Mouse (Mus musculus) kidney, embryonic 14.5 days (tissue): ENCODE results near the gene Otud7a. TPM values are rescaled to one million over a fixed set of nuclear protein-coding genes. Genes with fewer than 3 reads are reported as not detected.

Source experiments
- ATAC-seq: fragments of 200-750 bp; cut with Nextera tagmentation; 2 replicates; pipeline ENCODE4 v1.8.0; 2017; ENCODE audit warnings: moderate number of reproducible peaks, mild to moderate bottlenecking, moderate TSS enrichment, moderate library complexity; ENCODE audit not compliant: low FRiP score, low TSS enrichment
- H3K27ac ChIP-seq: fragments of 300-500 bp; sonication (generic); 2 replicates; pipeline ENCODE4 v1.5.1; 2014; ENCODE audit warnings: low read depth, mild to moderate bottlenecking, low read length, moderate library complexity, mixed read lengths
- H3K27me3 ChIP-seq: fragments of 300-500 bp; sonication (generic); 2 replicates; pipeline ENCODE4 v1.6.1; 2014; ENCODE audit warnings: mild to moderate bottlenecking, low read length; ENCODE audit not compliant: control insufficient read depth, insufficient read depth
- H3K36me3 ChIP-seq: fragments of 300-500 bp; sonication (generic); 2 replicates; pipeline ENCODE4 v1.6.1; 2014; ENCODE audit warnings: low read length, mixed read lengths; ENCODE audit not compliant: control insufficient read depth, insufficient read depth
- H3K4me1 ChIP-seq: fragments of 300-500 bp; sonication (generic); 2 replicates; pipeline ENCODE4 v1.6.1; 2014; ENCODE audit warnings: low read length, mixed read lengths; ENCODE audit not compliant: control insufficient read depth, insufficient read depth
- H3K4me2 ChIP-seq: fragments of 300-500 bp; sonication (generic); replicated peaks from 2 replicates; pipeline ENCODE4 v1.6.1; 2014; ENCODE audit warnings: low read depth, mild to moderate bottlenecking, low read length
- H3K4me3 ChIP-seq: fragments of 300-500 bp; sonication (generic); 2 replicates; pipeline ENCODE4 v1.5.1; 2014; ENCODE audit warnings: mild to moderate bottlenecking, low read length
- H3K9ac ChIP-seq: fragments of 300-500 bp; sonication (generic); 2 replicates; pipeline ENCODE4 v1.6.1; 2014; ENCODE audit warnings: low read depth, mild to moderate bottlenecking, low read length, moderate library complexity
- H3K9me3 ChIP-seq: fragments of 300-500 bp; sonication (generic); 2 replicates; pipeline ENCODE4 v1.6.1; 2016; ENCODE audit warnings: low read length; ENCODE audit not compliant: control insufficient read depth
- WGBS: fragments of 180-500 bp; shearing (Covaris S2); extraction: QIAGEN DNeasy Blood & Tissue Kit; methylation state at CpG from one replicate; pipeline ENCODE4 v1.1.7; 2014; 5-methylcytosine and 5-hydroxymethylcytosine counted together
- polyA plus RNA-seq: library from polyadenylated mRNA; unstranded; fragments of >200 nt; fragmentation: Nextera tagmentation; extraction: Ambion mirVana; gene quantifications from 2 replicates; pipeline ENCODE4 v1.2.1, GENCODE M21; 2014

Otud7a gene
- polyA plus RNA-seq, 1 experiment from 2014 or later, result 0.31 TPM

- no peak overlapping the region for H3K9ac ChIP-seq
- H3K27ac ChIP-seq, result no peak overlapping the region
- WGBS, result 61% methylated on average over 2 of the region's 2 CpGs
- no peak overlapping the region for H3K4me3 ChIP-seq
- no peaks in the 10 kb centered on the region for H3K9me3 ChIP-seq
- no peak overlapping the region for H3K4me2 ChIP-seq
- no peaks in the 10 kb centered on the region for H3K36me3 ChIP-seq
- ATAC-seq, result no peak
- no peaks in the 10 kb centered on the region for H3K4me1 ChIP-seq
- no peaks in the 10 kb centered on the region for H3K27me3 ChIP-seq
Observed at GRCm38 (mm10) chr7:63590305-63590704, 145.8 kb downstream of the Otud7a start.

DNA sequence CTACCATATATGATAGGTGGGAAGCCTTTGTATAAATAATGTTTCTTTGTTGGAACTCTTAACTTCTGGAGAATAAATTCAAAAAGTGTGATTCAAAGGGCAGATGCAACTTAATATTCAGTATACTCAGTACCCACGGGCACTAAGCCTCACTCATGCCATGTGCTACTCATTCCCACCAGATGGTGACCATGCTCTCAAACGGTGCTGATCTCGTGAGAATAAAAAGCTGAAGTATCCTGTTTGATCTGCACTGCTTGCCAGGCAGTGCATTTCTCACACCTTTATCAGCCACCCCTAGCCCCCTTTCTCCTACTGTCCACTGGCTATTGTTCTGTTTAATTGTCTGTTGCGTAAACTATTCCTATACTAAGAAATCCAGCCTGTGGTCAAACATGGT is 146.8 kb downstream of the Otud7a start:
- no peak overlapping the region for H3K4me2 ChIP-seq
- WGBS, result 72% methylated on average over 4 of the region's 4 CpGs
- no peak overlapping the region for H3K27ac ChIP-seq
- no peak overlapping the region for H3K4me3 ChIP-seq
- H3K9me3 ChIP-seq, result no peaks in the 10 kb centered on the region
- no peaks in the 10 kb centered on the region for H3K27me3 ChIP-seq
- ATAC-seq, result no peak
- no peaks in the 10 kb centered on the region for H3K4me1 ChIP-seq
- no peaks in the 10 kb centered on the region for H3K36me3 ChIP-seq
- no peak overlapping the region for H3K9ac ChIP-seq

DNA sequence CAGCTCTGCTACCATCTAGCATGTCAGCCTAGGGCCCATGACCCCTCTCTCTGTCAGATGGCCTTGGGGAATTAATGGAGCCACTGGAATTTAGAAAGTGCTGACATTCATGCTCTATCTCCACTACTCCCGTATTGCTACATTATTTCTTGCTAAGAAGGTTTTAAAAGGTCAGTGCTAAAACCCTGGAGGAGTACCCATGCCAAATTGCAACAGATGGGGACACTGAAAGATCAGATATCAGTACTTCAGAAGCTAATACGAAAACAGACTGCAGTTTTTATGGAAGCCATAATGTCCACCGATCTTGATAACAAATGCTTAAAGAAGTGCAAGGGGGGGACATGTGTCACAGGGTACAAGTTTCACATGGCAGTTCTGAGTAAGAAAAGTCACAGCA is 147.5 kb downstream of the Otud7a start:
- no peaks in the 10 kb centered on the region for H3K27me3 ChIP-seq
- 24% methylated on average over 3 of the region's 3 CpGs for WGBS

DNA sequence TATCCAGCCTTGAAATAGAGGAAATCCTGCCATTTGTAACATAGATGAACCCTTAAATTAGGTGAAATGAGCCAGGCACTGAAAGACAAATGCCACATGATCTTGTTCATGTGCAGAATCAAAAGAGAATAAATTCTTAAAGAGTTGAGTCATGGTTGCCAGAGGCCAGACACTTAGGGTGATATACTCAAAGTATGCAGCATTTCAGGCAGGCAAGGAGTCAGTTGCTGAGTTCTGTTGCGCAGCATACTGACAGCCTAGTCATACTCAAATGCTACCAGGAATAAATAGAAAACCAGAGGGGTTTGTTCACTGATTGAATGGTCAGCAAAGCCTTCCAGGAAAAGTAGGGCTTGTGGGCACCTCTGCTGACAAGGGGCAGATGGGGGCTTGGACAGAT is 160.3 kb downstream of the Otud7a start:
- WGBS, result 100% methylated on average over 1 of the region's 1 CpGs
- no peaks in the 10 kb centered on the region for H3K36me3 ChIP-seq
- no peaks in the 10 kb centered on the region for H3K27me3 ChIP-seq
- H3K4me1 ChIP-seq, result no peaks in the 10 kb centered on the region
- H3K4me3 ChIP-seq, result no peak overlapping the region
- H3K27ac ChIP-seq, result no peak overlapping the region
- no peak overlapping the region for H3K4me2 ChIP-seq
- H3K9me3 ChIP-seq, result no peaks in the 10 kb centered on the region
- H3K9ac ChIP-seq, result no peak overlapping the region
- no peak for ATAC-seq

More for the DNA sequence above, 147.5 kb downstream of the Otud7a start:
- Histone ChIP-seq H3K27ac (no peak overlapping the region), H3K4me1 (no peaks in the 10 kb centered on the region), H3K9ac (no peak overlapping the region), H3K9me3 (no peaks in the 10 kb centered on the region), H3K4me2 (no peak overlapping the region), H3K4me3 (no peak overlapping the region), H3K36me3 (no peaks in the 10 kb centered on the region)
- ATAC-seq, result no peak

- no peak overlapping the region for H3K4me3 ChIP-seq
- H3K4me1 ChIP-seq, result no peaks in the 10 kb centered on the region
- H3K36me3 ChIP-seq, result no peaks in the 10 kb centered on the region
- H3K9me3 ChIP-seq, result no peaks in the 10 kb centered on the region
- no peak for ATAC-seq
- no peak overlapping the region for H3K9ac ChIP-seq
- H3K27me3 ChIP-seq, result no peaks in the 10 kb centered on the region
- no peak overlapping the region for H3K27ac ChIP-seq
- 87% methylated on average over 3 of the region's 3 CpGs for WGBS
- no peak overlapping the region for H3K4me2 ChIP-seq
Observed at GRCm38 (mm10) chr7:63617018-63617417, 172.5 kb downstream of the Otud7a start.

DNA sequence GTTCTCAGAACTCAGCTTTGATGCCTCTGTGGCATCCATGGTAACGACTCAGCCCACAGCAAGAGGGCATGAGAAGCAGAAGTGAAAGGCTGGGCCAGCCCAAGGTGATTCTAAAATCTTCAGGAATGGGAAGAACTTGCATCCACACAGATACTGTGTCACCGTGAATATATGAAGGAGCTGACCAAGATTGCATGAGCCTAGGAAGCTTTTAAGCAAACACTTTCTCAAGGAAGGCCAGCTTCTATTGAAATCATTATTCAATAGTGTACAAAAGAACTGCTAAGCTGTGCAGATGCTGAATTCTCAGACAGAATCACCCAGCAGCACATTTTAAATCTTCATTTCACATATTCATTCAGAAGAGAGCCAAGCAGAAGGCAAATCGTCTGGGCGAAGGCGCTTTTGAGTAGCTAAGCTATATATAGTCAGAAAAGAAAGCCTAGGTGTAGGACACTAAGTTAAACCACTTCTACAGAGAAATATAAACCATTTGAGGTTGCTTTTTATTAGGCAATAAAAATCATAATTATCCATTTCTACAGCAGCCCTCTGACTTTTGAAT is 176.3 kb downstream of the Otud7a start:
- no peak overlapping the region for H3K4me2 ChIP-seq
- no peaks in the 10 kb centered on the region for H3K36me3 ChIP-seq
- WGBS, result 86% methylated on average over 5 of the region's 5 CpGs
- no peak overlapping the region for H3K9ac ChIP-seq
- no peaks in the 10 kb centered on the region for H3K9me3 ChIP-seq
- ATAC-seq, result no peak
- no peaks in the 10 kb centered on the region for H3K27me3 ChIP-seq
- H3K27ac ChIP-seq, result no peak overlapping the region
- no peaks in the 10 kb centered on the region for H3K4me1 ChIP-seq
- no peak overlapping the region for H3K4me3 ChIP-seq

GRCm38 (mm10) chr7:63637651-63638050 is 193.1 kb downstream of the Otud7a start:
- no peaks in the 10 kb centered on the region for H3K9me3 ChIP-seq
- H3K4me2 ChIP-seq, result no peak overlapping the region
- H3K27ac ChIP-seq, result no peak overlapping the region
- H3K36me3 ChIP-seq, result no peaks in the 10 kb centered on the region
- no peak for ATAC-seq
- no peak overlapping the region for H3K9ac ChIP-seq
- 84% methylated on average over 3 of the region's 3 CpGs for WGBS
- H3K27me3 ChIP-seq, result no peaks in the 10 kb centered on the region
- H3K4me3 ChIP-seq, result no peak overlapping the region
- H3K4me1 ChIP-seq, result no peaks in the 10 kb centered on the region

DNA sequence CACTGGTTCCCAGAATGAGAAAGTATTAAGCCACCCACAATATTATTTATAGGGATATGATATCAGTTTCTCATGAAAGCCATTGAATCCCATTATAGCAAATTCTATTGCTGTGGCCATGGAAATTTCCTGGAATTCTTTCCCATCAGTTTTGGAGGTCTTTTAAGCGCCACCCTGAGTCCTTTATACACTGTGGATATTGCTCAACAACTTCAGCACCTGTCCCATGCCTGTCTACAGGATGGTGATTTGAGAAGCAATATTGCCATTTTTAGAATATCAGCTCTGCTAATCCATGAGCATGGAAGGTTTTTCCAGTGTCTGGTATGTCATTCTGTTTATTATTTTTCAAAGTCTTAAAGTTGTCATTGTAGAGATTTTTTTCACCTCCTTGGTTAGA is 199.5 kb downstream of the Otud7a start:
- Histone ChIP-seq H3K4me3 (no peak overlapping the region), H3K27ac (no peak overlapping the region), H3K9me3 (no peaks in the 10 kb centered on the region), H3K4me2 (no peak overlapping the region), H3K36me3 (no peaks in the 10 kb centered on the region), H3K4me1 (no peaks in the 10 kb centered on the region), H3K27me3 (no peaks in the 10 kb centered on the region), H3K9ac (no peak overlapping the region)
- WGBS, result 93% methylated on average over 1 of the region's 1 CpGs
- ATAC-seq, result no peak

- no peak for ATAC-seq
- H3K4me1 ChIP-seq, result no peaks in the 10 kb centered on the region
- no peak overlapping the region for H3K4me2 ChIP-seq
- WGBS, result 56% methylated on average over 1 of the region's 1 CpGs
- no peaks in the 10 kb centered on the region for H3K36me3 ChIP-seq
- no peaks in the 10 kb centered on the region for H3K27me3 ChIP-seq
- H3K4me3 ChIP-seq, result no peak overlapping the region
- no peak overlapping the region for H3K9ac ChIP-seq
- H3K27ac ChIP-seq, result no peak overlapping the region
- no peaks in the 10 kb centered on the region for H3K9me3 ChIP-seq
Observed at GRCm38 (mm10) chr7:63647136-63647535, 202.6 kb downstream of the Otud7a start.
